Mouse (Mus musculus): ENCODE measurements around the gene Pdgfra. TPM values are rescaled to one million over a fixed set of nuclear protein-coding genes. Genes with fewer than 3 reads are reported as not detected.

The Pdgfra gene
- total RNA-seq, 4 experiments from 2014 or later, result 40.5 to 55.6 (median 45.9) TPM

GRCm38 (mm10) chr5:75214520-75214919 is 62.4 kb downstream of the Pdgfra start:
- no peak for DNase-seq

- DNase-seq, result no peak
These were observed 62.8 kb downstream of the Pdgfra start for GRCm38 (mm10) chr5:75214929-75215328.

- DNase-seq, result no peak
These were observed 63.7 kb downstream of the Pdgfra start for GRCm38 (mm10) chr5:75215678-75216256.

DNA sequence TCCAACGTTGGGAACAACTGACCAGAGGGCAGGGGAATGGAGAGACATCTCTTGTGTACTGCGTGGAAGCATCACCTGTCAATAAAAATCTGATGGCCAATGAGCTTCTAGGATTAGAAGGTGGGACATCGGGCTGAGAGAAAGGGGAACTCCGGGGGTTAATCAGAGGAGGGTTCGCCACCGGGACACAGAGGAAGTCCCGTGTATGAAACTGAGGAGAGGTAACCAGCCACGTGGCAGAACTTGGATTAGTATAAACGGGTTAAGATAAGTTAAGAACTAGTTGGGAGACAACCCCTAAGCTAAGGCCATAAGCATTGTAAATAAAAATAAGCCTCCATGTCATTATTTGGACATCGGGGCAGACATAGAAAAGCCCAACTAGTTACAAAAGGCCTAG is 69.5 kb downstream of the Pdgfra start:
- no peak for DNase-seq

DNA sequence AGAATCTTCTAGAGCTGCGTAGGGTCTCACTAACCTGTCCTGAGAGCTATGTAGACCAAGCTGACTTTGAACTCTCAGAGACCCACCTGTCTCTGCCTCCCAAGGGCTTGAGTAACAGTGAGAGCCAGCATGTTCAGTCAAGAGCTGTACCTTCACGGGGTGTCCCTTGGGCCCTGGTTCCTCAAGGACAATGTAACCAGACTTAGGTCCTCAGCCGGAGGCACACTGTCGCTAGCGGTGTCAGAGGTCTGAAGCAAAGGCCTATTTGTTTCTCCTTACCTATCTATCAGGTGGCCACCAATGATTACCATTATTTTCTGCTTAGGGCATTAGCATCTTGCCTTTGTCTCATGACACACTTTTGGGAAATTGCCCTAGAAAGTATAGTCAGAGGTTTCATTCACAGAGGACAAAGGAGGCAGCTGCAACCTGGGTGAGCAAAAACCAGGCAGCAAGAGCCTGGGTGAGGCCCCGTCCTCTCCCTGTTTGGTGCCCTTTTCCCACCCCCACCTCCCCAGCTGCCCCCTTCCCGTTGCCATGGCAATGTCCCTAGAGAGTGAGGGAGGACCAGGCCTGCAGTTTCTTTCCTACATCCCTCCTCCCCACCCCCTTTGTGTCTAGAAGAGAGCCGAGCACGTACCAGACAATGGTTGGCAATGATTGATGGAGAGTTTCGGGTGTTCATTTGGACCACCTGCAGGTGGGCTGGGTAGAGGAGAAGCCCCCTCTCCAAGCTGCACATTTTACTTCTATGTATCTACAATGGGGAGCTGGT is 70.6 kb downstream of the Pdgfra start:
- DNase-seq, result no peak

- DNase-seq, result no peak
These were observed 86.3 kb downstream of the Pdgfra start for GRCm38 (mm10) chr5:75238363-75238762.

DNA sequence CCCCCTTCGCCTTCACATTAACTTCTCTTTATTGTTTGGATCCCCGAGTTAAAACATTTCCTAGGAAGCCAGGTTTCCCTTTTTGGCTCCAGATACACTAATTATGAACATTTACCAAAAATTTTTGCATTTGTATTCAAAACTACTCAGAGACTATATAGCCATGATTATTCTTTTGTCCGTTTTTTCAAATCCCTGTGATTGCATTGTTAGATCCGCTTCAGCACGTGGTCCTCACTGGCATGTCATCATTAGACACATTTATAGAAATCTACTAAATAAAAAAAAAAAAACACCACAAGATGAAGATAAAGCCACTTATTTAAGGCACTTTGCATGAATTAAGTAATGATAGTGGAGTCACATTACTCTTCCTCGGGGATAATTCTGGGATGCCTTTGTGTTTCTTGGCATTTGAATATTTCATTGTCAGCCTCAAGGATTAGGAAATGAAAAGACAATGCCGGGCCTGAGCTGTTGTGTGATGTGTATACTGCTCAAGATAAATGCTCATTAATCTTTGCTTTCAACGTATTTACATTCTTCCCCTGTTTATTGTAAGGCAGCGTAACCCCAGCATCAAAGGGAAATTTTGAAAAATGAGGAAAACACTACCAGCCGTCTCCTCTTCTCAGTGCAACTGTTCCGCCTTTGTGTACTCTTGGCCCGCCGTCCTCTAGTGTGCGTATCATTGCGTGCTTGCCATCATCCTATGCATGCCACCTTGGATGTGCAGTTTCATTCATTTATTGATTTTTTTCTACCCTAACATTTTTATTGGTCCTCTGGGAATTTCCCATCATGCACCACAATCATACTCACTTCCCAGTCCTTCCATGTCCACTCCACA is 87.1 kb downstream of the Pdgfra start:
- DNase-seq, result no peak

- DNase-seq, result no peak
These were observed 95.1 kb downstream of the Pdgfra start for GRCm38 (mm10) chr5:75247070-75247740.

Small RNA genes lying within 50 kb of the gene (microRNA-seq; reads per million reads assigned to microRNA genes)
- gene Mir7025, result 0.18 to 0.50 reads per million in 2 experiments

Other genes starting within 250 kb of the Pdgfra start
- gene Chic2, start 107.5 kb upstream of the Pdgfra start, total RNA-seq (2022), result 10 to 100 TPM; 22.8 to 28.3 (median 24.4) TPM
- gene Gsx2, start 76.7 kb upstream of the Pdgfra start, total RNA-seq (2022), result not detected

All from adrenal gland, adult 8-10 months (tissue).